Mouse (Mus musculus): ENCODE data around the gene Cspg4. TPM values are rescaled to one million over a fixed set of nuclear protein-coding genes. Genes with fewer than 3 reads are reported as not detected.

The Cspg4 gene
- total and polyA plus RNA-seq, 2 experiments: 0.09 to 0.11 TPM

DNA sequence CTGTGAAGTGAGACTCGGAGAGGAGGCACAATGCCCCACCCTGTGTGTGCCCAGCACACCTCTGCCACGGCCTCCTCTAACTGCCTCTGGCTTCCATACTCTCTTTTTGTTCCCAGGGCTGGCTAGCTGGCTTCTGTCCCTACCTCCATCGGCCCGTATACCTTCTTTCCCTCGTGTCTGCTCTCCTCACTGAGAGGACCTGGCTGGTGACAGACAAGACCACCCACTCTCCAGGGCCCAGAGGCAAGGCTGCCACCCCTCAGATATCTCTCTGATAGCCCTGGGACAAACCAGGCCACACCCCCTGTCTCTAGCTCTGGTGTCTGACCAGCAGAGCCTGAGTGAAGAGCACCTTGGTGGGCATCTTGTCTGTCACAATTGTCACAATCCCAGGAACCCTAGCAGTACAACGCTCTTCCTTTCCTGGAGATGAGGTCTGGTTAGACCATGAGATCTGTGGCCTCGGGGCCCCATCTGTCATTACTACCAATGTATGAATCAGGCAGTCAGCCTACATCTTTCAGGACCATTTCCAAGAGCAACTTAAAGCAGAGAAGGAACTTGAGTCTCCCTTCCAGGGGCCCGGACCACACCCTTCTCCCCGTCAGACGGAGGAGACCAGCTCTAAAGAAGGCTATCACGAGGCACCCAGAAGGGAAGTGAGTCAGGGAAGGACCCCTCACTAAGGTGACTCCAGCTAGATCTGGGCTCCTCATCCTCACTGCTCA lies 1.0 kb downstream of the Cspg4 start:
- WGBS: 76% methylated on average over 11 of the region's 11 CpGs
- no peak for DNase-seq (ENCODE audit: extremely low read depth, low read depth, low spot score)
- Histone ChIP-seq H3K27me3 (ENCODE audit: control insufficient read depth, insufficient read depth, low read length) (no peaks in the 10 kb centered on the region), H3K4me1 (ENCODE audit: control insufficient read depth, insufficient read depth, low read length) (no peaks in the 10 kb centered on the region), H3K9ac (ENCODE audit: low read depth, low read length) (no peak overlapping the region), H3K27ac (replicated peaks; ENCODE audit: insufficient read depth, low read depth, low read length) (no peak overlapping the region), H3K79me2 (ENCODE audit: control insufficient read depth, insufficient read depth, low read length) (no peaks in the 10 kb centered on the region), H3K4me3 (ENCODE audit: insufficient read depth, low read depth, low read length) (no peak overlapping the region), H3K36me3 (ENCODE audit: control insufficient read depth, insufficient read depth, low read length) (no peaks in the 10 kb centered on the region)
- TF ChIP-seq POLR2A (IDR thresholded peaks at IDR 0.05; ENCODE audit: extremely low read depth, insufficient read depth, low read length): no peak
- TF ChIP-seq CTCF (IDR thresholded peaks at IDR 0.05; ENCODE audit: low read depth, low read length): no peak

DNA sequence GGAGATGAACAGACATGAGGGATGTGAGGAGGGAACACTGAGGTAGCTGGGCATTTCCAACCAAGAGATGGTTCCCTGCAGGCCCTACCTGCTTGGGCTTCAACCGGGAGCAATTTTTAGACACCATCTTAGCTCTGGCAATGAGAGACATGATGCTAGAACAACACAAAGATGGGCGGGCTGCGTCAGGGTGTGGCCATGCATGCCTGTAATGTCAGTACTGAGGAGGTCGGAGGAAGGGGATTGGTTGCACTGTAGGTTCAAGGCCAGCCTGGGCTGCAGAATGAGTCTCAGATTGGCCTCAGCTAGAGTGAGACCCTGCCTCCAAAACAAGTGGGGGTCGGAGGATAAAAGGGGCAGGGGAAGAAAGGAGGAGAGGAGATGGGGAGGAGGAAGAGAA lies 1.6 kb downstream of the Cspg4 start:
- Histone ChIP-seq H3K4me1 (ENCODE audit: control insufficient read depth, insufficient read depth, low read length) (no peaks in the 10 kb centered on the region), H3K79me2 (ENCODE audit: control insufficient read depth, insufficient read depth, low read length) (no peaks in the 10 kb centered on the region), H3K36me3 (ENCODE audit: control insufficient read depth, insufficient read depth, low read length) (no peaks in the 10 kb centered on the region), H3K27ac (replicated peaks; ENCODE audit: insufficient read depth, low read depth, low read length) (no peak overlapping the region), H3K9ac (ENCODE audit: low read depth, low read length) (no peak overlapping the region), H3K4me3 (ENCODE audit: insufficient read depth, low read depth, low read length) (no peak overlapping the region), H3K27me3 (ENCODE audit: control insufficient read depth, insufficient read depth, low read length) (no peaks in the 10 kb centered on the region)
- no peak for DNase-seq (ENCODE audit: extremely low read depth, low read depth, low spot score)
- WGBS: 77% methylated on average over 5 of the region's 5 CpGs
- TF ChIP-seq POLR2A (IDR thresholded peaks at IDR 0.05; ENCODE audit: extremely low read depth, insufficient read depth, low read length) (no peak), CTCF (IDR thresholded peaks at IDR 0.05; ENCODE audit: low read depth, low read length) (no peak)

GRCm38 (mm10) chr9:56868292-56868691 lies 3.5 kb downstream of the Cspg4 start:
- Histone ChIP-seq H3K4me1 (ENCODE audit: control insufficient read depth, insufficient read depth, low read length) (no peaks in the 10 kb centered on the region), H3K27me3 (ENCODE audit: control insufficient read depth, insufficient read depth, low read length) (no peaks in the 10 kb centered on the region), H3K36me3 (ENCODE audit: control insufficient read depth, insufficient read depth, low read length) (no peaks in the 10 kb centered on the region), H3K4me3 (ENCODE audit: insufficient read depth, low read depth, low read length) (no peak overlapping the region), H3K27ac (replicated peaks; ENCODE audit: insufficient read depth, low read depth, low read length) (no peak overlapping the region), H3K9ac (ENCODE audit: low read depth, low read length) (no peak overlapping the region), H3K79me2 (ENCODE audit: control insufficient read depth, insufficient read depth, low read length) (no peaks in the 10 kb centered on the region)
- no peak for TF ChIP-seq CTCF (IDR thresholded peaks at IDR 0.05; ENCODE audit: low read depth, low read length)
- TF ChIP-seq POLR2A (IDR thresholded peaks at IDR 0.05; ENCODE audit: extremely low read depth, insufficient read depth, low read length): no peak
- 83% methylated on average over 6 of the region's 6 CpGs for WGBS
- no peak for DNase-seq (ENCODE audit: extremely low read depth, low read depth, low spot score)

- no peaks in the 10 kb centered on the region for H3K79me2 ChIP-seq (ENCODE audit: control insufficient read depth, insufficient read depth, low read length)
- 70% methylated on average over 13 of the region's 13 CpGs for WGBS
- H3K9ac ChIP-seq (ENCODE audit: low read depth, low read length): no peak overlapping the region
- no peaks in the 10 kb centered on the region for H3K4me1 ChIP-seq (ENCODE audit: control insufficient read depth, insufficient read depth, low read length)
- no peak overlapping the region for H3K4me3 ChIP-seq (ENCODE audit: insufficient read depth, low read depth, low read length)
- DNase-seq (ENCODE audit: extremely low read depth, low read depth, low spot score): no peak
- TF ChIP-seq CTCF (IDR thresholded peaks at IDR 0.05; ENCODE audit: low read depth, low read length) (no peak), POLR2A (IDR thresholded peaks at IDR 0.05; ENCODE audit: extremely low read depth, insufficient read depth, low read length) (no peak)
- no peaks in the 10 kb centered on the region for H3K36me3 ChIP-seq (ENCODE audit: control insufficient read depth, insufficient read depth, low read length)
- no peak overlapping the region for H3K27ac ChIP-seq (replicated peaks; ENCODE audit: insufficient read depth, low read depth, low read length)
- H3K27me3 ChIP-seq (ENCODE audit: control insufficient read depth, insufficient read depth, low read length): no peaks in the 10 kb centered on the region
Observed at GRCm38 (mm10) chr9:56869552-56869951, 4.7 kb downstream of the Cspg4 start.

DNA sequence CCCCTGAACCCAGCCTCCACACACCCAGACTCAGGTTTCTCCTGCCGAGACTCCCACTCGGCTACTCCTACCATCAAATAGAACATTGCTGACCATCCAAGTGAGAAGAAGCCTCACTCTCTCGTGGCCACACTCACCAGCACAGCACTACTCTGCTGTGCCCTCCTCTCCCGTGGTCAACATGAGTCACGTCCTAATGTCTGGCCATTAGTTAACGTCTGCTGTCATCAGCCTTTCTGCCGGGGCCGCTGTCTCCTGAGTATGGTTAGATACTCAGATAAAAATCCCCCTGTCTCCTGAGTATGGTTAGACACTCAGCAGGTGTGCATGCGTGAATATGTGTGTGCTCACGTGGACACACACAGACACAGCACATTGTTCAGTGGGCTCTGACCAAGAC lies 5.9 kb downstream of the Cspg4 start:
- TF ChIP-seq POLR2A (IDR thresholded peaks at IDR 0.05; ENCODE audit: extremely low read depth, insufficient read depth, low read length) (no peak), CTCF (IDR thresholded peaks at IDR 0.05; ENCODE audit: low read depth, low read length) (no peak)
- no peak for DNase-seq (ENCODE audit: extremely low read depth, low read depth, low spot score)
- no peaks in the 10 kb centered on the region for H3K79me2 ChIP-seq (ENCODE audit: control insufficient read depth, insufficient read depth, low read length)
- 68% methylated on average over 10 of the region's 10 CpGs for WGBS
- H3K27ac ChIP-seq (replicated peaks; ENCODE audit: insufficient read depth, low read depth, low read length): no peak overlapping the region
- H3K27me3 ChIP-seq (ENCODE audit: control insufficient read depth, insufficient read depth, low read length): no peaks in the 10 kb centered on the region
- H3K4me1 ChIP-seq (ENCODE audit: control insufficient read depth, insufficient read depth, low read length): no peaks in the 10 kb centered on the region
- no peak overlapping the region for H3K4me3 ChIP-seq (ENCODE audit: insufficient read depth, low read depth, low read length)
- H3K9ac ChIP-seq (ENCODE audit: low read depth, low read length): no peak overlapping the region
- no peaks in the 10 kb centered on the region for H3K36me3 ChIP-seq (ENCODE audit: control insufficient read depth, insufficient read depth, low read length)

DNA sequence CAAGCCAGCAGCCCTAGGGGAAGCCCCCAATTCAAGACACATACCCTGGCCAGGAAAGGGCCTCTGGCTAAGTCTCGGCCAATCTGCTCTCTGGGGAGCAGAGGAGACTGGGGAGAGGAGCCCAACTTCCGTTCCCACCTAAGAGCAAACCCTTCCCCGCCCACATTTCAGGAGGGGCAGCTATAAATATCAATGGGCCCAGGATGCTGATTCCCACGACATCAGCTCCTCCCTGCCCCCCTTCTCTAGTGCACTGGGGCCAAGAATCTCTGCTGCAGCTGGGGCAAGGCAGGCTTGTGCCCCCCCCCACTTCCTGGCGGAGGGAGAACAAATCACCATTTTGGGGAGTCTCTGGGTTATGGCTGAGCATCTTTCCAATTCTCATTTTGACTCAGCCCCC lies 6.4 kb downstream of the Cspg4 start:
- no peaks in the 10 kb centered on the region for H3K27me3 ChIP-seq (ENCODE audit: control insufficient read depth, insufficient read depth, low read length)
- no peak overlapping the region for H3K27ac ChIP-seq (replicated peaks; ENCODE audit: insufficient read depth, low read depth, low read length)
- no peak overlapping the region for H3K4me3 ChIP-seq (ENCODE audit: insufficient read depth, low read depth, low read length)
- H3K4me1 ChIP-seq (ENCODE audit: control insufficient read depth, insufficient read depth, low read length): no peaks in the 10 kb centered on the region
- no peaks in the 10 kb centered on the region for H3K36me3 ChIP-seq (ENCODE audit: control insufficient read depth, insufficient read depth, low read length)
- no peak overlapping the region for H3K9ac ChIP-seq (ENCODE audit: low read depth, low read length)
- no peaks in the 10 kb centered on the region for H3K79me2 ChIP-seq (ENCODE audit: control insufficient read depth, insufficient read depth, low read length)
- no peak for DNase-seq (ENCODE audit: extremely low read depth, low read depth, low spot score)
- WGBS: 63% methylated on average over 5 of the region's 5 CpGs
- TF ChIP-seq POLR2A (IDR thresholded peaks at IDR 0.05; ENCODE audit: extremely low read depth, insufficient read depth, low read length) (no peak), CTCF (IDR thresholded peaks at IDR 0.05; ENCODE audit: low read depth, low read length) (no peak)
